Mouse (Mus musculus) kidney, postnatal 14 days (tissue): ENCODE data around the gene Zfp967.
"Not testable (repeated sequence)": the region's sequence is repeated elsewhere in the genome, so short reads cannot be mapped to it uniquely, and the experiment has no call there.

Source experiments
- DNase-seq: peaks from one replicate; pipeline ENCODE4 v3.0.0; 2022; ENCODE audit warnings: mixed read lengths

Gene Zfp967

GRCm38 (mm10) chr2:176520756-176521155 lies at the start of gene Zfp967:
Gene Zfp967, plus strand, starts transcription at chr2:176521056.
- DNase-seq = not testable (repeated sequence)

- not testable (repeated sequence) for DNase-seq
Measured at GRCm38 (mm10) chr2:176486683-176487082, 34.2 kb upstream of the Zfp967 start, which contains the start of gene Gm14434. Gene Gm14434, minus strand, starts transcription at chr2:176486783.
